Mouse (Mus musculus): Measurements from ENCODE around the gene Mterf4.

DNA sequence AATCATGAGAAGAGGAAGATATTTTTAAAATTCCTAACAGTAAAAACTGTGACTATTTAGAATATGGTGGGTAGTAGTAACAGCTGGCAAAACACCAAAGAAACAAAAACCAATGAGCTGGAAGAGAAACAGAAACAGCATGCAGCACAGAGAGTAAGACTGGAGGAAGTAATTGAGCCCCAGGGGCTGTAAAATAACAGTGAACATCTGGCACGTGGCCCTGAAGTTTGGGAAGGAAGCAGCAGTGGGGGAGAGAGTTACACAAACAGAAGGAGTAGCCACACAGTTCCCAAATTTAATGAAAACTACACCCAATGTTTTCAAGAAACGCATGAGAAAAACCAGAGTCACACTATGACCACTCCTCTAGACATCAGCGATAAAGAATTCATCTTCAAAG lies 38.5 kb downstream of the Mterf4 start:
- TF ChIP-seq CTCF (conservative IDR thresholded peaks at IDR 0.05; ENCODE audit: insufficient read depth, insufficient read length, low read depth, low read length) (no peak), POLR2A (IDR thresholded peaks at IDR 0.05; ENCODE audit: low read depth, low read length) (no peak)
